Mouse (Mus musculus): ENCODE measurements around the gene Strn. TPM values are rescaled to one million over a fixed set of nuclear protein-coding genes. Genes with fewer than 3 reads are reported as not detected.
"Not testable (repeated sequence)": the region's sequence is repeated elsewhere in the genome, so short reads cannot be mapped to it uniquely, and the experiment has no call there.

The Strn gene
- total and polyA plus RNA-seq, 3 experiments, result 2.9 to 52.6 (median 29.2) TPM

- DNase-seq (ENCODE audit: low spot score) (no peak), ATAC-seq (ENCODE audit: extremely low read depth, insufficient number of reproducible peaks, low FRiP score, poor library complexity, severe bottlenecking) (no peak)
Observed at GRCm38 (mm10) chr17:78702988-78703387, 34.0 kb downstream of the Strn start.

GRCm38 (mm10) chr17:78698965-78699364, 38.0 kb downstream of the Strn start:
- ATAC-seq (ENCODE audit: extremely low read depth, insufficient number of reproducible peaks, low FRiP score, poor library complexity, severe bottlenecking), result no peak
- Histone ChIP-seq H3K4me3 (ENCODE audit: low read depth, low read length) (no peak overlapping the region), H3K4me1 (ENCODE audit: insufficient read depth, low read depth, low read length) (peaks cover 2% of the 10 kb centered on the region; the same call in 1 of the 2 replicates), H3K27me3 (ENCODE audit: insufficient read depth, low read length) (no peaks in the 10 kb centered on the region), H3K36me3 (replicated peaks) (peaks cover 27% of the 10 kb centered on the region), H3K9me3 (replicated peaks) (no peaks in the 10 kb centered on the region)
- DNase-seq (ENCODE audit: low spot score), result no peak
- TF ChIP-seq GATA1 (IDR thresholded peaks at IDR 0.05; ENCODE audit: borderline replicate concordance, low read length), result no peak
- TF ChIP-seq GATA2 (IDR thresholded peaks at IDR 0.05; ENCODE audit: borderline replicate concordance, low read depth, low read length), result no peak
- no peak for TF ChIP-seq CTCF (IDR thresholded peaks at IDR 0.05; ENCODE audit: low read depth, low read length)
- no peak for TF ChIP-seq POLR2AphosphoS5 (IDR thresholded peaks at IDR 0.05; ENCODE audit: insufficient replicate concordance, low read depth, low read length)
- TF ChIP-seq TAL1 (conservative IDR thresholded peaks at IDR 0.05; ENCODE audit: low read depth, low read length), result no peak

More at GRCm38 (mm10) chr17:78702988-78703387, 34.0 kb downstream of the Strn start:
- Histone ChIP-seq H3K9me3 (replicated peaks) (peaks cover 3% of the 10 kb centered on the region; the same call in 1 of the 2 replicates), H3K36me3 (replicated peaks) (peaks cover 22% of the 10 kb centered on the region), H3K4me3 (ENCODE audit: low read depth, low read length) (no peak overlapping the region), H3K4me1 (ENCODE audit: insufficient read depth, low read depth, low read length) (no peaks in the 10 kb centered on the region), H3K27me3 (ENCODE audit: insufficient read depth, low read length) (no peaks in the 10 kb centered on the region)
- TF ChIP-seq POLR2AphosphoS5 (IDR thresholded peaks at IDR 0.05; ENCODE audit: insufficient replicate concordance, low read depth, low read length) (no peak), CTCF (IDR thresholded peaks at IDR 0.05; ENCODE audit: low read depth, low read length) (no peak), GATA1 (IDR thresholded peaks at IDR 0.05; ENCODE audit: borderline replicate concordance, low read length) (no peak), TAL1 (conservative IDR thresholded peaks at IDR 0.05; ENCODE audit: low read depth, low read length) (no peak), GATA2 (IDR thresholded peaks at IDR 0.05; ENCODE audit: borderline replicate concordance, low read depth, low read length) (no peak)

GRCm38 (mm10) chr17:78697462-78697861, 39.5 kb downstream of the Strn start:
- Histone ChIP-seq H3K4me1 (ENCODE audit: insufficient read depth, low read depth, low read length) (peaks cover 2% of the 10 kb centered on the region; the same call in 1 of the 2 replicates), H3K4me3 (ENCODE audit: low read depth, low read length) (no peak overlapping the region), H3K36me3 (replicated peaks) (peaks cover 21% of the 10 kb centered on the region), H3K27me3 (ENCODE audit: insufficient read depth, low read length) (no peaks in the 10 kb centered on the region), H3K9me3 (replicated peaks) (no peaks in the 10 kb centered on the region)
- TF ChIP-seq GATA1 (IDR thresholded peaks at IDR 0.05; ENCODE audit: borderline replicate concordance, low read length) (no peak), TAL1 (conservative IDR thresholded peaks at IDR 0.05; ENCODE audit: low read depth, low read length) (no peak), POLR2AphosphoS5 (IDR thresholded peaks at IDR 0.05; ENCODE audit: insufficient replicate concordance, low read depth, low read length) (no peak), GATA2 (IDR thresholded peaks at IDR 0.05; ENCODE audit: borderline replicate concordance, low read depth, low read length) (no peak), CTCF (IDR thresholded peaks at IDR 0.05; ENCODE audit: low read depth, low read length) (no peak)
- ATAC-seq (ENCODE audit: extremely low read depth, insufficient number of reproducible peaks, low FRiP score, poor library complexity, severe bottlenecking) (no peak), DNase-seq (ENCODE audit: low spot score) (no peak)

- H3K27me3 ChIP-seq (ENCODE audit: insufficient read depth, low read length), result no peaks in the 10 kb centered on the region
Observed at GRCm38 (mm10) chr17:78696922-78697321, 40.1 kb downstream of the Strn start.

GRCm38 (mm10) chr17:78689231-78689630, 47.8 kb downstream of the Strn start:
- not testable (repeated sequence) for DNase-seq (ENCODE audit: low spot score)

More at GRCm38 (mm10) chr17:78696922-78697321, 40.1 kb downstream of the Strn start:
- Histone ChIP-seq H3K4me3 (ENCODE audit: low read depth, low read length) (no peak overlapping the region), H3K36me3 (replicated peaks) (peaks cover 21% of the 10 kb centered on the region), H3K4me1 (ENCODE audit: insufficient read depth, low read depth, low read length) (peaks cover 2% of the 10 kb centered on the region; the same call in 1 of the 2 replicates), H3K9me3 (replicated peaks) (no peaks in the 10 kb centered on the region)
- DNase-seq (ENCODE audit: low spot score) (no peak), ATAC-seq (ENCODE audit: extremely low read depth, insufficient number of reproducible peaks, low FRiP score, poor library complexity, severe bottlenecking) (no peak)
- no peak for TF ChIP-seq GATA2 (IDR thresholded peaks at IDR 0.05; ENCODE audit: borderline replicate concordance, low read depth, low read length)
- TF ChIP-seq TAL1 (conservative IDR thresholded peaks at IDR 0.05; ENCODE audit: low read depth, low read length), result no peak
- TF ChIP-seq GATA1 (IDR thresholded peaks at IDR 0.05; ENCODE audit: borderline replicate concordance, low read length), result no peak
- TF ChIP-seq POLR2AphosphoS5 (IDR thresholded peaks at IDR 0.05; ENCODE audit: insufficient replicate concordance, low read depth, low read length), result no peak
- no peak for TF ChIP-seq CTCF (IDR thresholded peaks at IDR 0.05; ENCODE audit: low read depth, low read length)

GRCm38 (mm10) chr17:78687971-78688370, 49.0 kb downstream of the Strn start:
- Histone ChIP-seq H3K27me3 (ENCODE audit: insufficient read depth, low read length) (no peaks in the 10 kb centered on the region), H3K4me3 (ENCODE audit: low read depth, low read length) (no peak overlapping the region), H3K36me3 (replicated peaks) (peaks cover 26% of the 10 kb centered on the region), H3K9me3 (replicated peaks) (0 out of 2 replicates have a peak, but pooled peaks cover 3% of the 10 kb centered on the region), H3K4me1 (ENCODE audit: insufficient read depth, low read depth, low read length) (no peaks in the 10 kb centered on the region)
- no peak for TF ChIP-seq GATA2 (IDR thresholded peaks at IDR 0.05; ENCODE audit: borderline replicate concordance, low read depth, low read length)
- TF ChIP-seq TAL1 (conservative IDR thresholded peaks at IDR 0.05; ENCODE audit: low read depth, low read length), result no peak
- TF ChIP-seq POLR2AphosphoS5 (IDR thresholded peaks at IDR 0.05; ENCODE audit: insufficient replicate concordance, low read depth, low read length), result no peak
- no peak for TF ChIP-seq CTCF (IDR thresholded peaks at IDR 0.05; ENCODE audit: low read depth, low read length)
- no peak for TF ChIP-seq GATA1 (IDR thresholded peaks at IDR 0.05; ENCODE audit: borderline replicate concordance, low read length)
- no peak for ATAC-seq (ENCODE audit: extremely low read depth, insufficient number of reproducible peaks, low FRiP score, poor library complexity, severe bottlenecking)
- no peak for DNase-seq (ENCODE audit: low spot score)

More at GRCm38 (mm10) chr17:78689231-78689630, 47.8 kb downstream of the Strn start:
- H3K4me1 ChIP-seq (ENCODE audit: insufficient read depth, low read depth, low read length); H3K27me3 ChIP-seq (ENCODE audit: insufficient read depth, low read length); H3K9me3 ChIP-seq (replicated peaks); H3K4me3 ChIP-seq (ENCODE audit: low read depth, low read length); ATAC-seq (ENCODE audit: extremely low read depth, insufficient number of reproducible peaks, low FRiP score, poor library complexity, severe bottlenecking): not testable (repeated sequence)
- peaks cover 24% of the 10 kb centered on the region for H3K36me3 ChIP-seq (replicated peaks)

All from G1E (cell line).